Mouse (Mus musculus) thymus, postnatal 14 days (tissue): ENCODE measurements around the gene Olfr64.

Source experiments
- DNase-seq: peaks from one replicate; pipeline ENCODE4 v3.0.0; 2021

The Olfr64 gene

GRCm38 (mm10) chr7:103894385-103894784 lies at the start of gene Olfr64:
Olfr64 (minus strand) TSS chr7:103894485.
- no peak for DNase-seq

DNA sequence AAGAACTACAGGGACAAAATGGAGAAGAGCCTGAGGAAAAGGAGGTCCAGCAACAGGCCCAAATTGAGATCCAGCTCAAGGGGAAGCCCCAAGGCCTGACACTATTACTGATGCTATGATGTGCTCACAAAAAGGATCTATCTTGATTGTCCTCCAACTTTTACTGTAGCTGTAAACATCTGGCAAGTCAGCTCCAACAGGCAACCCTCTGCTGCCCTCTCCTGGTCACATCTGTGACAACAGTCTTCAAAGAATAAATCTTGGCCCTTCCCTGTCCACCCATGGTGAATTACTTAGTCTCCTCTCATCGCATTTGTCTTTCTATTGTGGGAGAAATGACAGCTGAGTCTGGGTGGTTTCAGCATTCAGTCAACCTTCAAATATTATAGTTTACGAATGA lies 48.4 kb upstream of the Olfr64 start:
- peak; percentile 41 for DNase-seq

- no peak for DNase-seq
These were observed 40.0 kb upstream of the Olfr64 start, which contains the start of gene Olfr632 for GRCm38 (mm10) chr7:103934264-103934663. Olfr632 (plus strand) TSS chr7:103934347.

DNA sequence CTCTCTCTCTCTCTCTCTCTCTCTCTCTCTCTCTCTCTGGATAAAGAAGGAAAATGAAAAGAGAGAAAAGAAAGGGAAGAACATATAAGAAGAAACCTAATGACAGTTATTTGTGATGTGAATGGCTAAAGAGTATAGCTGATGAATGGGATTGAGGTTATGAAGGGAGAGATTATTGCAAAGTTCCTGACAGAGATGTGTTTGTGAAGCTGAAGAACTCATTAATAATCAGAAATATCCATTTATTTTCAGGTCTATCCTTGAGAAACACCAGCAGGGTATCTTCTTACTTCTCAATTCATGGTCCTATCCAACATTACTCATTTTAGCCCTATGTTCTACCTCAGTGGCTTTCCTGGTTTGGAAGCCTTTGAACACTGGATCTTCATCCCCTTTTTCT lies 34.2 kb upstream of the Olfr64 start, which contains the start of gene Olfr631:
TSS of gene Olfr631 (plus strand) at position 301 of the 400 bp plus-strand sequence.
- no peak for DNase-seq

GRCm38 (mm10) chr7:103915338-103915737 lies 21.1 kb upstream of the Olfr64 start:
- no peak for DNase-seq

DNA sequence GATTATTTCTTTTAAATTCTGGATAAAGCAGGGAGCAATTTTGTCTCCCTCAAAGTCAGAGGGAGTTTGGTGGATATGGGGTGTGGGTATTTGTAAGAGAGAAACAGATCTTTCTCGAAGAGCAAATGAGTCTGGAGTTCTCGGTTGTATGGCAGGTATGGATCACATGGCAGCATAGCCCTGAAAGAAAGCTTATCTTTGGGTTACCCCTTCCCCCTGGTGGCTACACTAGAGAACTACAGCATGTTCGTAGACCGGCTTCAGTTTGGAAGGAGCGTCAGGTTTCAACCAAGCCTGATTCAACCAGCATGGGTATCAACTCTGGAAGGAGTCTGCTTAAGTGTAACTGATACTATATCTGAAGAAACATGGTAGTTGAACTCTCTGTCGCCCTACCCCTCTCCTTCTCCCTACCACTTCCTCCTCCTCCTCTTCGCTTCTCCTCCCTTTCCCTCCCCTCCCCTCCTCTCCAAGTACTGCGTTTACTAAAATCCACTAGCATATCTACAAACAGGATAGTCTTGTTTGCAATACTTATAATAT lies 18.8 kb upstream of the Olfr64 start:
- DNase-seq = no peak

DNA sequence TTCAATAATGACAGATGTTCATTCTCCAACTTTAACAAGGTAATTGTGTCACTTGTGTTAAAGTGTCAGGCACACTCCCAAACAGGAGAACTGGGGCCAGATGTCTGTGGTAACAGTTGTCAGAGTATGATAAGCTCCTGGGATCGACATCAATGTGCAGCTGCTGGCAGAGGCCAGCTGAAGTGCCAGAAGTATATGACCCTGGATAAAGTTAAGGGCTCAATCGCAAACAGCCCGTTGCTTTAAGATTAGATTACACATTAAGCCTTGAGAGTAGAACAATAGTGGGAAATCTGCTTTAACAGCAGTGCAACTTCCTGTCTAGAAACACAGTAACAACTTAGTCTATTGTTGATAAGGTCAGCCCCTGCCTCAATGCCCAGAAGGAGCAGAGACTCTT lies 15.8 kb upstream of the Olfr64 start:
- no peak for DNase-seq

DNA sequence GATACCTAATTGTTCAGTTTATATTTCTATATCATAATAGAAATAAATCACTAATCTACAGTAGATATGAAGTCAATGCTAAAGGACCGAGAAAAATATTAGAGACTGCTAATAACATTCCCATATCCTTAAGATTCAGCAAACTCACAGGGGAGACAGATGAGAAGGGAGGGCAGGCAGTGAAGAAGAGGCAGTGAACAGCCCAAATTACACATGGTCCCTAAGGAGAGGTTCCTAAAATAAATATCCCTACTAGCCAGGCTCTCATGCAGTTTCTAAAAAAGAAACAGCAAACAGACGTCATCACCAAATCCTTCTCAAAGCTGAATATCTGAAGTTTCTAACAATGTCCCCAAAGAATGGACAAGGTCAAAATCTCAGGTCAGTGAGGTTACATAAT lies 8.9 kb upstream of the Olfr64 start, which contains the start of gene Olfr65:
TSS of gene Olfr65 (plus strand) at position 301 of the 400 bp plus-strand sequence.
- DNase-seq = no peak

- DNase-seq = no peak
These were observed 8.1 kb downstream of the Olfr64 start, which contains the start of gene Olfr66 for GRCm38 (mm10) chr7:103886152-103886551. Olfr66 (minus strand) TSS chr7:103886252.

DNA sequence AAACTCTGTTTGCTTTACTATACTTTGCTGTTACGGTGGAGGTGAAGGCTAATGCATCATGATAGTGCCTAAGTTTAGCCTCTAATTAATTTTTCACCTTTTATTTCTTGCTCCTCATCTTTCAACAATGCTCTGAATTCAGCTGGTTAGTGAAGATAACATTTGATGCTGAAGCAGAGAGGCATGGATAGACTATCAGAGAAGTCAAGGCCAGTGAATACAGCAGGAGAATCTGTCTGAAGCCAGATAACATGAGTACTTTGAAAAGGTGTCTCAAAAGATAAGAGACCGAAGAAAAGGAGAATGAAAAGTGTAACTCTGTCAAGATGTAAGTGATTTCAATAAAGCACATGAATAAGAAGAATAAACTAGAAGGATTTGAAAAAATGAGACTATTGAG lies 17.2 kb downstream of the Olfr64 start:
- no peak for DNase-seq

DNA sequence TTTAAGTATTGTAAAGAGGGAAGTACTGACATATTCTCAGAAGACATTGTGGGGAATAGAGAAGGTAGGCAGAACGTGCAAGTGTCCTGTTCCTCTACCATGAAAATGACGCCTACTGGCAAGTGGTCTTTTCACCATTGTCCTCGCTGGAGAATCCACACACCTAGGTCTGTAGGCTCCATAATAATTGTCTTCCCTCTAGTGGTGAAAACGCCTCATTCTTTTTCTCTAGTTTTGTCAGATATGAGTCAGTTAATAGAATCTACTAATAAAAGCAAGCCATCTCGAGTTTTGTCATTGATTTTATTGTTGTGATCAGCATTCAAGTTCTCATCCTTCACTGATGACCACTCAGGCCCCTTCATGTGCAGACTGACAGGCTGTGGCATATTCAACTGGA lies 19.8 kb downstream of the Olfr64 start:
- DNase-seq = no peak

GRCm38 (mm10) chr7:103873064-103873463 lies 21.2 kb downstream of the Olfr64 start:
- DNase-seq = no peak

GRCm38 (mm10) chr7:103870667-103871066 lies 23.6 kb downstream of the Olfr64 start:
- no peak for DNase-seq

GRCm38 (mm10) chr7:103865716-103866115 lies 28.6 kb downstream of the Olfr64 start:
- no peak for DNase-seq

- no peak for DNase-seq
These were observed 32.8 kb downstream of the Olfr64 start for GRCm38 (mm10) chr7:103861531-103861930.

- no peak for DNase-seq
These were observed 33.4 kb downstream of the Olfr64 start for GRCm38 (mm10) chr7:103860855-103861254.

GRCm38 (mm10) chr7:103859076-103859475 lies 35.2 kb downstream of the Olfr64 start:
- DNase-seq = no peak

GRCm38 (mm10) chr7:103854669-103855068 lies 39.6 kb downstream of the Olfr64 start:
- no peak for DNase-seq

DNA sequence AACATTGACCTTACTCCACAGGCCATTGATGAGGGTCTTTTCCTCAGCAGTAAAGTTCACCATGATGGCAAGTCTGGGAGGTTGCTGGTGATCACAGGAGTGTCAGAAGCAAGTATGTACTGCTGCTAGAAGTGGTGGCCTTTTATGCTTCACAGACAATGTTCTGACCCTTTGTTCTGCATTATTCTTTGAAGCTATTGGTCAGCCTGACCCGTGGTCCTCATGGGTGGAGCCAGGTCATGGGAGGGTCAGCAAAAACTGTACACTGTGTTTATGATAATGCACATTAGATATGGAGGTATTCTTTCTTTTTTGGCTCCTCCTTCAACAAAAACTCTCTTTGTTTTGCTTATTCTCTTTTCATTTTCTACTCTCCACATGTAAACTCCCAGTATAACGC lies 41.2 kb downstream of the Olfr64 start, which contains the start of gene Hbb-y:
TSS of gene Hbb-y (minus strand) at position 127 of the 400 bp plus-strand sequence.
- no peak for DNase-seq

DNA sequence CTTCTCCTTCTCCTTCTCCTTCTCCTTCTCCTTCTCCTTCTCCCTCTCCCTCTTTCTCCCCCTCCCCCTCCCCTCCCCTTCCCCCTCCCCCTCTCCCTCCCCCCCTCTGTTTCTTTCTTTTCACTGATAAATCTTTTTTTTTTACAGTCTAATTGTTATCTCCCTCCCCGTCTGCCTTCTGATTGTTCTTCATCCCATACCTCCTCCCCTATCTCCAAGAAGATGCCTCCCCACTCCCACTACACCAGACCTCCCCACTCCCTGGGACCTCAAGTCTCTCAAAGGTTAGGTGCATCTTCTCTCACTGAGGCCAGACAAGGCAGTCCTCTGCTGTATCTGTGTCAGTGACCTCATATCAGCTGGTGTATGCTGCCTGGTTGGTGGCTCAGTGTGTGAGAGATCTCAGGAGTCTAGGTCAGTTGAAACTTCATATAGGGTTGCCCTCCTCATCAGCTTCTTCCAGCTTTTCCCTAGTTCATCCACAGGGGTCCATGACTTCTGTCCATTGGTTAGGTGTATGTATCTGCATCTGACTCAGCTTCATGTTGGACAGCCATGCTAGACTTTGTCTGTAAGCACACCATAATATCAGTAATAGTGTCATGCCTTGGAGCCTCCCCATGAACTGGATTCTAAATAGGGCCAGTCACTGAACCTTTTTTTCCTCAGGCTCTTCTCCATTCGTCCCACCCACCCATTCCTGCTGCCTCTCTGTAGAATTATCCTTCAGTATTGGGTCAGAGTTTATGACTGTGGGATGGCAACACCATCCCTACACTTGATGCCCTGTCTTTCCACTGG lies 49.6 kb downstream of the Olfr64 start:
- DNase-seq = no peak

DNA sequence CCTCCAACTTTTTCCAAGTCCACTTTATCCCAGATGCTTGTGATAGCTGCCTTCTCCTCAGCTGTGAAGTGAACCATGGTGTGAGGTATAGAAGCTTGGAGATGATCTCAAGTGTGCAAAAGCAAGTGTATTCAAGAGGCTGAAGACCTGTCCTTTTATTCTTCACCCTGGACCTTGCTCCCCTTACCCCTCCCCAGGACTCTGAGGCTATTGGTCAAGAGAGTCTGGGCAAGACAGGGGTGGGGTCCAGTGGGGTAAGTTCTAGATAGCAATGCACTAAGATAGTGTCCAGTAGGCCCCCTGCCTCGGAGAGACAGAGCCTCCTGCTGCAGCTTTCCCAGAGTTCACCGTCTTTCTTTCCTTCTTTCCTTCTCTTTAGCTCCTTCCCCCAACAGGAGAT lies 51.3 kb downstream of the Olfr64 start, which contains the start of gene Hbb-bh1:
TSS of gene Hbb-bh1 (minus strand) at position 131 of the 400 bp plus-strand sequence.
- no peak for DNase-seq

DNA sequence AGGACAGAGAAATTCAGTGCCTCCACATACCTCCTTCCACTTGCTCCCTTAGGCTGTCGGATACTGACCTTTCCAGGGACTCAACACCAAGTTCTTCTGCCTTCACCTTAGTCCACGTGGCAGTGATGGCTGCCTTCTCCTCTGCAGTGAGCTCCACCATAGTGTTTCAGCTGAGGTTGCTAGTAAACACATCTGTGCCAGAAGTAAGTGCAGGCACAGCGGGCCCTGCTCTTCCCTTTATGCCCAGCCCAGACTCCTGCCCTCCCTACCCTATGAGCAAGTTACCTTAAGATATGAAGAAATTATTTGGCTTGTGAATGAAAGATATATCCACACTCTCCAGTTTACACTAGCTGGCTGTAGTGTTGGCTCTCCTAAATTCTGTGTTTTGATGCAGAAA lies 54.0 kb downstream of the Olfr64 start, which contains the start of gene Hbb-bh2:
TSS of gene Hbb-bh2 (minus strand) at position 253 of the 400 bp plus-strand sequence.
- DNase-seq = no peak
